Mouse (Mus musculus): ENCODE results near the gene Gimd1.
A peak's percentile ranks its signal among the peaks of the same experiment; 100 is the strongest.

The Gimd1 gene

GRCm38 (mm10) chr3:132677494-132677893, 47.9 kb downstream of the Gimd1 start:
- TF ChIP-seq GATA4 (IDR thresholded peaks at IDR 0.05; ENCODE audit: insufficient replicate concordance, low read length) = no peak

- peak; percentile 69; the same call in 1 of the 2 replicates for TF ChIP-seq GATA4 (IDR thresholded peaks at IDR 0.05; ENCODE audit: insufficient replicate concordance, low read length)
Measured at GRCm38 (mm10) chr3:132683447-132684230, 54.0 kb downstream of the Gimd1 start, which contains the start of gene Tbck. Tbck (plus strand) TSS chr3:132684144.

GRCm38 (mm10) chr3:132684231-132684928, 54.8 kb downstream of the Gimd1 start, which contains the start of gene Aimp1:
Aimp1 (minus strand) TSS chr3:132684370.
- no peak for TF ChIP-seq GATA4 (IDR thresholded peaks at IDR 0.05; ENCODE audit: insufficient replicate concordance, low read length)

All from liver, adult (tissue).